Mouse (Mus musculus) heart, embryonic 15.5 days (tissue): ENCODE measurements around the gene Fgr. TPM values are rescaled to one million over a fixed set of nuclear protein-coding genes. Genes with fewer than 3 reads are reported as not detected.
"Not testable (repeated sequence)": the region's sequence is repeated elsewhere in the genome, so short reads cannot be mapped to it uniquely, and the experiment has no call there.

Source experiments
- ATAC-seq: fragments of 200-750 bp; cut with Nextera tagmentation; replicated peaks from 2 replicates; pipeline ENCODE4 v1.8.0; 2017; ENCODE audit warnings: low read depth, moderate TSS enrichment; ENCODE audit not compliant: insufficient number of reproducible peaks, insufficient read depth, low FRiP score
- H3K27ac ChIP-seq: fragments of 300-500 bp; sonication (generic); 2 replicates; pipeline ENCODE4 v1.5.1; 2015; ENCODE audit warnings: mild to moderate bottlenecking, inconsistent platforms
- H3K27me3 ChIP-seq: fragments of 300-500 bp; sonication (generic); 2 replicates; pipeline ENCODE4 v1.6.1; 2015; ENCODE audit warnings: inconsistent platforms
- H3K36me3 ChIP-seq: fragments of 300-500 bp; sonication (generic); 2 replicates; pipeline ENCODE4 v1.6.1; 2015; ENCODE audit warnings: mild to moderate bottlenecking, inconsistent platforms
- H3K4me1 ChIP-seq: fragments of 300-500 bp; sonication (generic); replicated peaks from 2 replicates; pipeline ENCODE4 v1.6.1; 2015; ENCODE audit warnings: inconsistent platforms
- H3K4me2 ChIP-seq: fragments of 300-500 bp; sonication (generic); 2 replicates; pipeline ENCODE4 v1.6.1; 2015; ENCODE audit warnings: inconsistent platforms, mild to moderate bottlenecking, moderate library complexity
- H3K4me3 ChIP-seq: fragments of 300-500 bp; sonication (generic); 2 replicates; pipeline ENCODE4 v1.5.1; 2015; ENCODE audit warnings: mild to moderate bottlenecking, inconsistent platforms
- H3K9ac ChIP-seq: fragments of 300-500 bp; sonication (generic); 2 replicates; pipeline ENCODE4 v1.6.1; 2015; ENCODE audit warnings: mild to moderate bottlenecking, inconsistent platforms
- H3K9me3 ChIP-seq: fragments of 300-500 bp; sonication (generic); replicated peaks from 2 replicates; pipeline ENCODE4 v1.6.1; 2016; ENCODE audit warnings: inconsistent platforms
- WGBS: fragments of 180-500 bp; shearing (Covaris S2); methylation state at CpG from one replicate; pipeline ENCODE4 v1.1.7; 2015; ENCODE audit warnings: mixed read lengths; 5-methylcytosine and 5-hydroxymethylcytosine counted together
- polyA plus RNA-seq: library from polyadenylated mRNA; unstranded; fragments of >200 nt; fragmentation: Nextera tagmentation; extraction: Ambion mirVana; gene quantifications from 2 replicates; pipeline ENCODE4 v1.2.1, GENCODE M21; 2015

Fgr gene
- polyA plus RNA-seq, 1 experiment from 2014 or later, result 0.42 TPM

DNA sequence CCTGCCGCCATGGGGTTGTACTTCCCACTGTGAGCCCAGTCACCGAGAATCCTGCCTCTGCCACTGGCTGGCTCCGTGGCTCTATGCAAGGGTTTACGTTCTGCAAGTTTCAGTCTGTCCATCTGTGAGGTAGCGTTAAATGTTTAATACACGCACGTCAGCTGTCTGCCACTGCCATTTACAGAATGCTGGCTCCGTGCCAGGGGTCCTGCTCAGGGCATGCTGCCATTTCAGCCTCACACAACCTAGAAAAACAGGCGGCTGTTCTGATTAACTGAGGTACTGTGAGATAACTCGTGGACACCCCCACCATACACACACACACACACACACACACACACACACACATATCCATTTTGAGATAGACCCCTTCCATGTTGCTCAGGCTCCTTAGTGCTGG is 29.0 kb downstream of the Fgr start:
- peak; percentile 67 for ATAC-seq
- Histone ChIP-seq H3K4me3 (0 out of 2 replicates have a peak overlapping the region, but pooled peaks have one; percentile 5), H3K9ac (peak overlapping the region; percentile 12; the same call in 1 of the 2 replicates), H3K4me1 (peaks cover 30% of the 10 kb centered on the region), H3K4me2 (peak overlapping the region; percentile 42), H3K27ac (peak overlapping the region; percentile 87), H3K27me3 (no peaks in the 10 kb centered on the region), H3K36me3 (no peaks in the 10 kb centered on the region), H3K9me3 (no peaks in the 10 kb centered on the region)
- WGBS, result 14% methylated on average over 10 of the region's 10 CpGs

DNA sequence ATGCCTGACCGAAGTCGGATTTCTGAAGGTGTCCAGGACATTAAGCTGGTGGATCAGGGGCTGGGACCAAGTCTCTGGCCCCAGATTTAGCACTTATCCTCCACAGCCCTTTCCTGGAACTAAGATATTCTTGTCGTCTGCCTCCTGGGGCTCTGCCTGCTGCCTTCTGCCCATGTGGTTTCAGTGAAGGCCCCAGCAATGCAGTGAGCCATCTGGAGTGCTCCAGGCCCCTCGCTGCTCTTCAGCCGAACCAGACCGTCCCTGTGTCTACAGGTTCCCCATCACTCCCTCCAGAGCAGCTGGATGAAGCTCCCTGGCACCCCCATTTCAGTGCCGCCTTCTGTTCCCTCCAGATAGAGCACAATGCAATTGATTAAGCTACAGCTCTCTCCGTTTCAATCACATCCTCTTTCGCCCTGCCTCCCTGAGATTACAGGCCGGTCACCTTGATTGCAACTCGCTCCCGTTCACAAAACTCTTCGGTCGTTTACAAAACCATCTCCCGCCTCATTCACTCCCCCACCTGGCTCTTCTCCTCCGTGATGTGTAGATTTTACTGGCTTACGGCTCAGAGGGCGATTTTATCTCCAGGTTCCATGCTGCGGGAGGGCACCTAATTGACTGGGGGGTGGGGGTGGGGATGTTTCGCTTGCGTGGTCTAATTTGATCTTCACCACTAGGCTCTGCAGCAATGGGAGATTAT is 29.6 kb downstream of the Fgr start:
- Histone ChIP-seq H3K9ac (peak overlapping the region; percentile 20), H3K27ac (peak overlapping the region; percentile 87), H3K4me3 (0 out of 2 replicates have a peak overlapping the region, but pooled peaks have one; percentile 5), H3K9me3 (no peaks in the 10 kb centered on the region), H3K36me3 (no peaks in the 10 kb centered on the region), H3K27me3 (0 out of 2 replicates have a peak, but pooled peaks cover 3% of the 10 kb centered on the region), H3K4me1 (peaks cover 35% of the 10 kb centered on the region), H3K4me2 (peak overlapping the region; percentile 42)
- WGBS, result 31% methylated on average over 21 of the region's 21 CpGs
- peak; percentile 36 for ATAC-seq

DNA sequence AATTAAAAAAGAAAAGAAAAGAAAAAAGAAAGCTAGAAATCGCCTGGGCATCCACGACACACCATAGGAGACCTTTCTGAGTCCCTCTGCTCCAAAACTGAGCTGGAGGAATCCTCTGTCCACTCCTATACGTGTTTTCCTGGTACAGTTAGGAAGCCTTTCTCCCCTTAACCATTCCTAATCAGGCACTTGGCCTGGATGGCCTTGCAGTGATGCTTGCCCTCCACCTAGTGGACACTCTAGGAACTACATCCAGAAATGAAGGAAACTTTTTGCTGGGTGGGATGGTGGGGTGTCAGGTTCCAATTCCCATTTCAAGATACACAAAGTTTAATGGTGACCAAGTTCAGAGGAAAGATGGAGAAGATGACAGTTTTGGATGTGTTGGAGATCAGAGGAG is 31.3 kb downstream of the Fgr start:
- Histone ChIP-seq H3K4me1 (peaks cover 36% of the 10 kb centered on the region), H3K9ac (no peak overlapping the region), H3K9me3 (no peaks in the 10 kb centered on the region), H3K4me3 (no peak overlapping the region), H3K4me2 (no peak overlapping the region), H3K36me3 (no peaks in the 10 kb centered on the region), H3K27me3 (peaks cover 11% of the 10 kb centered on the region; the same call in 1 of the 2 replicates), H3K27ac (no peak overlapping the region)
- ATAC-seq, result no peak
- 6% methylated on average over 3 of the region's 3 CpGs for WGBS

DNA sequence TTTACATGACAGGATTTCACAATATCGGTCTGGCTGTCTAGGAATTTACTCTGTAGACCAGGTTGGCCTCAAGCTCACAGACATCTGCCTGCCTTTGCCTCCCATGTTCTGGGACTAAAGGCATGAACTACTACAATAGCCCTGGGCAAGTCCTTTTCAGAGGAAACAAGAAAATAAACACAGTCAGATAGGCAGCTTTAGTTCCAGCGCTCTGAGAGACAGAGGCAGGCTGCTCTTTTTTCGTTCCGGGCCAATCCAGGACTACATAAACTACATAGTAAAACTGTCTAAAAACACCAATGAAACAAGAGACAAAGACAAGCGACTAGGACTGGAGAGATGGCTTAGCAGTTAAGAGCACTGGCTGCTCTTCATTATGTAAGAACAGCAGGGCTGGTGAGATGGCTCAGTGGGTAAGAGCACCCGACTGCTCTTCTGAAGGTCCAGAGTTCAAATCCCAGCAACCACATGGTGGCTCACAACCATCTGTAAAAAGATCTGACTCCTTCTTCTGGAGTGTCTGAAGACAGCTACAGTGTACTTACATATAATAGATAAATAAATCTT is 32.1 kb downstream of the Fgr start:
- not testable (repeated sequence) for ATAC-seq, H3K4me2 ChIP-seq, H3K4me3 ChIP-seq, H3K9me3 ChIP-seq, H3K36me3 ChIP-seq, H3K27ac ChIP-seq, H3K9ac ChIP-seq
- WGBS, result 59% methylated on average over 6 of the region's 6 CpGs
- Histone ChIP-seq H3K4me1 (peaks cover 43% of the 10 kb centered on the region), H3K27me3 (peaks cover 11% of the 10 kb centered on the region; the same call in 1 of the 2 replicates)

DNA sequence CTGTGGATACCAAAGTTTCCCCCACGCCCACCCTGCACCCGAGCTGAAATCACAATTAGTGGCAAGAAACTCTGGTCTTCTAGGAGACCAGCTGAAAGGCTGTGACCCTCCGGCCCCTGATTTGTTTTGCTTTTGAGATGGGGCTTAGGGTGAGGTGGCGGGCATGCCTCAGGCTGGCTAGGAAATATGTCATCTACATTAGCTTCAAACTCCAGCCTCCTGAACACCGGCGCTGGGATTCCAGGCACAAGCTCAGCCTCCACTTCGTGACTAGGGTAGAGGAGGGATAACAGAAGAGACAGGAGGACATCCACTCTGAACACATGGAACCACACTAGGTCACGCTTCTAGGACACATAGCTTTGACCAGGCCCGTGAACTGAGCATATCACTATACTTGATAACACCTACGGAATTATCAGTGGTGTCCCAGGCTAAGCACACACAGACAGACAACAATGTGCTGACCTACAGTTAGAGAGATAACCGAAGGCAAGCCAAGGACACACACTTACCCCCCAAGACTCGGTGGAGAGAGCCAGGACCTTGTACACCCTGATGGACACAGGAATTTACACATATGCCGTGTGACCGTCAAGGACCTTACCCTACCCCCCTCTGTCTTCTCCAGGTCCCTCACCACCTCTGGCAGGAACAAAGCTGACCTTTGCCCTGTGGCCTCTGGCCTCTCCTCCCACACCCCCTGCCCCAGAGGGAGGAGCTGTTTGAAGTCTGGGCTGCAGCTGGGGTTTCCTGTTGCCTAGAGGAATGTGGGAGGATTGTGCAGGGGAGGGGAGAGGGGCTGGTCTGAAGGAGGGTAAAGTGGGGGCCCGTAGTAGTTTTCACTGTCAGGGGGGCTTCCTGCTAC is 33.9 kb downstream of the Fgr start:
- Histone ChIP-seq H3K4me2 (no peak overlapping the region), H3K27ac (no peak overlapping the region), H3K4me3 (no peak overlapping the region), H3K9me3 (no peaks in the 10 kb centered on the region), H3K4me1 (peaks cover 36% of the 10 kb centered on the region), H3K27me3 (peaks cover 11% of the 10 kb centered on the region; the same call in 1 of the 2 replicates), H3K9ac (no peak overlapping the region), H3K36me3 (no peaks in the 10 kb centered on the region)
- WGBS, result 33% methylated on average over 15 of the region's 15 CpGs
- no peak for ATAC-seq

DNA sequence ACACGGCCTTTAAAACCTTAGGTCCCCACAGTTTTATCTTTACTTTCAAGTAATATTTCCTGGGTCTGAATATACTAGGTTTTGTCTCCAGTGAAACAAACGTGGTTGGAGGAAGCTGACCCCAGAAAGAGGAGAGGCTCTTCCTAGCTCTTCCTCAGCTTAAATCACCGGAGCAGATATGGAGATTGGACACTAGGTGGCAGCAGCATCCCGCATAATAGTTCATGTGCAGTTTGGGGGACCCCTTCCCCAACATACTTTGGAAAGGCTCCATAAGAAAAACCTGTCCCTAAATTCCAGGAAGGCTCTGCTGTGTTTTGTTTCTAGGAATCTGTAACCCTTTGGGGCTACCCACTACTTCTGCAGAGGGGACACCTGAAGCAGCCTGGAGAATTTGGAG is 35.2 kb downstream of the Fgr start:
- no peak overlapping the region for H3K4me2 ChIP-seq
- no peak for ATAC-seq
- H3K27me3 ChIP-seq, result peaks cover 11% of the 10 kb centered on the region; the same call in 1 of the 2 replicates
- H3K36me3 ChIP-seq, result no peaks in the 10 kb centered on the region
- no peak overlapping the region for H3K27ac ChIP-seq
- H3K4me1 ChIP-seq, result peaks cover 37% of the 10 kb centered on the region
- H3K9me3 ChIP-seq, result no peaks in the 10 kb centered on the region
- WGBS, result 2% methylated on average over 4 of the region's 4 CpGs
- no peak overlapping the region for H3K9ac ChIP-seq
- H3K4me3 ChIP-seq, result no peak overlapping the region

DNA sequence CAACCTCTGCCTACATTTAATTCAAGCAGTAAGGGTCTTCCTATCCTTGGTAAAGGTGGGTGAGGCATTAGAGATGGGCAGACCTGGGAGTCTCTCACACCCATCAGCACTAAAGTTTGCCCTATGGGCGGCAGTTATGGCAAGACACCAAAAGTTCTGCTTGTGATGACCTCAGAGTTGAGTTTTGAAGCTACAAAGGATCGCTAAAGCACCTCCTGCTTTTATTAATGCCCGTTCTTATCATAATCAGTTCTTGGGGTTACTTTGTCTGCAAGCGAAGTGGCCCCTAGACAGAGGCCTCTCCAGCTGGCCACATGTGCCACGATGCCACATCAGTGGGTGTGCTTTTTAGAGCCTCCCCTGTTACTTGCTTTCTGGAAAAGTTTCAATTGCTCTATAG is 35.8 kb downstream of the Fgr start:
- H3K4me2 ChIP-seq, result no peak overlapping the region
- no peak overlapping the region for H3K9ac ChIP-seq
- no peak overlapping the region for H3K4me3 ChIP-seq
- WGBS, result 62% methylated on average over 5 of the region's 5 CpGs
- no peak for ATAC-seq
- peaks cover 11% of the 10 kb centered on the region; the same call in 1 of the 2 replicates for H3K27me3 ChIP-seq
- no peak overlapping the region for H3K27ac ChIP-seq
- H3K4me1 ChIP-seq, result peaks cover 42% of the 10 kb centered on the region
- no peaks in the 10 kb centered on the region for H3K9me3 ChIP-seq
- H3K36me3 ChIP-seq, result no peaks in the 10 kb centered on the region

DNA sequence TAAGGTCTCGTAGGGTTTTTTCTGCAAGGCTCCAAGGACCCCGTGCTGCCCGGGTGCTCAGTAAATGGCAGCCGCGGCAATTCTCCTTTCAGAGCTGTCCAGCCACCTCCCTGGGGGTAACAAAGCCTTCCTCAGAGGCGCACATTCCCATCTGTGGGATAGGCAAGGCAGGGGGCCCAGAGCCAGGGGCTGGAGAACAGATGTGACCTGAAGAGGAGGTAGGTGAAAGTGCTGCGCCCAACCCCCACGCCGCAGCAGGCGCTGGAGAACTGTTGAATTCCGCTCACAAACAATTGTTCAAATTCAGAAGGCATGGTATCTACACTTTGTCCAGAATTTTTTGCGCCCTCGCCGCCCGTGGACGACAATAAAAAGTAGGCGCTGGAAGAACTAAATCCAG is 36.7 kb downstream of the Fgr start:
- Histone ChIP-seq H3K4me3 (peak overlapping the region; percentile 92), H3K4me2 (peak overlapping the region; percentile 90), H3K9me3 (no peaks in the 10 kb centered on the region), H3K27me3 (peaks cover 11% of the 10 kb centered on the region; the same call in 1 of the 2 replicates), H3K4me1 (peaks cover 50% of the 10 kb centered on the region), H3K27ac (peak overlapping the region; percentile 97; the same call in 1 of the 2 replicates), H3K36me3 (no peaks in the 10 kb centered on the region), H3K9ac (peak overlapping the region; percentile 100)
- 2% methylated on average over 17 of the region's 17 CpGs for WGBS
- ATAC-seq, result no peak

DNA sequence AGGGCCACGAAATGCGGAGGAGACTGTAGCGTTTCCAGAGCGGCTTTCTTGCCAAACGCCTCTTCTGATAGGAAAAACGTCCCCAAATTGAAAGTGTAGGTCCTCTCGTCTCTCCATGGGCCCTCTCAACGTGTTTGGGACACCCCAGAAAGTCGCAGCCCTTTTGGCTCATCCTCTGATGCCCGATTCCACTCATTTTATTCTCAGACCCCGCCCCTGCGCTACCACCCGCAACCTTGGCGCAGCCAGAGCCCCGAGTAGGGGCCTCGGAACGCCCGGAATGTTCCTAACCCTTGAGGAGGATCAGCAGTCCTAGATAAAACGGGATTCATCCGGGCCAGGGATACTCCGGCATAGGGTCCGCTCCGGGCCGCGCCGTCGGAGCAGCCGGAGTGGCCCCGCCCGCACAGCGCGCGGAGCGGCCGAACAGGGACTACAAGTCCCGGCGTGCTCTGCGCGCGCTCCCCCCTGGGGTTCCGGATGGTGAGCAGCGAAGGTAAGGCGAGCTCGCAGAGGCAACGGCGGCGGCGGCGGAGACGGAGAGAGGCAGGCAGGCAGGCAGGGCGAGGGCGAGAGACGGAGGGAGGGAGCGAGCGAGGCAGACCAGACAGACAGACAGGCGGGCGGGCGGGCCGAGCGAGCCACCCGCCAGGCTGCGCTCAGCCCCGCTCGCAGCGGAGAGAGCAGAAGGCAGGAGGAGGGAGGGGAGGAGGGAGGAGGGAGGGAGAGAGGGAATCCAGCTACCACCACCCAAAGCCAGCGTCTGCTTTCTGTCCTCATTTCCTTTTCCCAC is 37.3 kb downstream of the Fgr start, which contains the start of gene Ahdc1:
Gene Ahdc1, plus strand, starts transcription at position 233 of the 793 bp plus-strand sequence.
- ATAC-seq, result peak; percentile 83
- no peaks in the 10 kb centered on the region for H3K36me3 ChIP-seq
- H3K27me3 ChIP-seq, result peaks cover 11% of the 10 kb centered on the region; the same call in 1 of the 2 replicates
- peak within 1 kb of the TSS; percentile 92 for H3K4me3 ChIP-seq
- WGBS, result under 1% methylated on average over 66 of the region's 66 CpGs
- no peaks in the 10 kb centered on the region for H3K9me3 ChIP-seq
- peak within 1 kb of the TSS; percentile 97 for H3K27ac ChIP-seq
- peaks cover 56% of the 10 kb centered on the region for H3K4me1 ChIP-seq
- peak within 1 kb of the TSS; percentile 100 for H3K9ac ChIP-seq
- peak within 1 kb of the TSS; percentile 90 for H3K4me2 ChIP-seq
